Mouse (Mus musculus): ENCODE data around the gene Bcl2.
"Not testable (repeated sequence)": the region's sequence is repeated elsewhere in the genome, so short reads cannot be mapped to it uniquely, and the experiment has no call there.

Bcl2 gene

GRCm38 (mm10) chr1:106713621-106714529 is at the start of gene Bcl2:
Gene Bcl2, minus strand, starts transcription at chr1:106714274.
- DNase-seq, result peak; percentile 83

DNA sequence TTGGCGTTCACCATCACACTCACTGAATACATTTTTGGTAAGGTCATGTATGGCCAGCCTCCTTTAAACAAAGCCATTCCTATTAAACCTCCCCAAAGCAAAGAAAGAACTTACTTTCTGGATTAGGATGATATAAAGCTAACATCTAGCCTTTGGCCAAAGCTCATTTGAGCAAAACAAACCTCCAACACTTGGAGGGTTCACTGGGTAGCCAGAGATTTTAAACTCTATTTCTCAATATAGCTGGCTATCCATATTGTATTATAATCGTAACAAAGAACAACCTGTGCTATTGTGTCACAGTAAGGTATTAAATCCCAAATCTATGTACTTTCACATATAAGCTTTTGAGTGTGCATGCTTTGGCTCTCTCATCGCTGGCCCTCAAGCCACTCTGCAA is 46.7 kb upstream of the Bcl2 start:
- DNase-seq, result no peak

- peak; percentile 99 for DNase-seq
These were observed 45.7 kb upstream of the Bcl2 start, which contains the start of gene Kdsr for GRCm38 (mm10) chr1:106759572-106760435. Gene Kdsr, minus strand, starts transcription at chr1:106759727.

- peak; percentile 65 for DNase-seq
These were observed 44.9 kb upstream of the Bcl2 start for GRCm38 (mm10) chr1:106758734-106759571.

- peak; percentile 41 for DNase-seq
These were observed 42.6 kb upstream of the Bcl2 start for GRCm38 (mm10) chr1:106756633-106757032.

DNA sequence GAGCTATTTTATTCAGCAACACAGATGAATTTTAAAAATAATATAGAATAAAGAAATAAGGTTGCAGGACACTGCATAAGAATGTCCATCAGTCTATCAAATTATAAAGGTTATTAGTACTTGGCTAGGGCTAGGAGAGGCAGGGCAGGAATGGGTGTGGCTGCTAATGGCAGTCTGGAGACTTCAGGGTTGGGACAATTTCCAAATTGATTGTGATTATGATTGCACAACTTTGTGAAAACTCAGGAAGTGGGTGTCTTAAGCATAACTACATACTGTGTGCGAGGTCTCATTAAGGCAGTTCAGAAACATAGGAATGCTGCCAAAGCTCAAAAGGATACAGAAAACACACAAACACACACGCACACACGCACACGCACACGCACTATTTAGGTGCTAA is 37.9 kb upstream of the Bcl2 start:
- peak; percentile 37 for DNase-seq

DNA sequence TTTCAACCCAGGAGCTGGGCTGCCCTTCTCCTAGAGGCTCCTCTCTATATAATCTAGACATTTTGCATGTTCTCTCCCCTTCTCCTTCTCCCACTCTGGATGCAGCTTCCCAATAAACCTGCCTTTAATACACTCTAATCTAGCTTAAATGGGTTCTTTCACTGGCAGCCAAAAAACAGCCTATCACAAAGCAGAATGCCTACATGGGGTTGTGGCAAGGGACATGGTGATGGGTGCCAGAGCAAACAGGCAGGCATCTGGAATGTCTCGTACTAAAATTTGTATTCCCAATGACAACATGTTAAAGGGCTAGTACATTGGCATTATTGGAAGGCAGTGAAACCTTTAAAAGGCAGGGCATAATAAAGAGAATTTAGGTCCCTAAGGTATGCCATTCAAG is 36.6 kb upstream of the Bcl2 start:
- no peak for DNase-seq

GRCm38 (mm10) chr1:106748555-106749315 is 34.7 kb upstream of the Bcl2 start:
- no peak for DNase-seq

GRCm38 (mm10) chr1:106742980-106743379 is 28.9 kb upstream of the Bcl2 start:
- no peak for DNase-seq

- DNase-seq, result no peak
These were observed 26.7 kb upstream of the Bcl2 start for GRCm38 (mm10) chr1:106740735-106741134.

GRCm38 (mm10) chr1:106739810-106740209 is 25.7 kb upstream of the Bcl2 start:
- DNase-seq, result no peak

GRCm38 (mm10) chr1:106738092-106738491 is 24.0 kb upstream of the Bcl2 start:
- DNase-seq, result no peak

DNA sequence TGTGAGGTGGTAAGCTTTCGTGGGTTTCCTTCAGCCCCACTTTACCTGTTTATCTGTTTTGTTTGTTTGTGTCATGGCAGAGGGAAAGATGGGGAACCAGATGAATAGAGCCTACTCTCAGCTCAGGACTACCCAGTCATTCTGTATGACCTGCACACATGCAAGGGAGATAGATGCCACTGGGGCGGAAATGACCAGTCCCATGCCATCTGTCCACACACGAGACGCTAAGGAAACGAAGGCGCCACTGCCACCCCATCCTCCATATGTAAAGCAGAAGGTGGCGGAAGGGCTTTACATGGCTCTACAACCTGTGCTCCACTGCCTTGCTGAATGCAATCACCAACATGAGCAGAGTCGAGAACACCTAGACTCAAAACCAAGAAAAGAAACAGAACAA is 22.1 kb upstream of the Bcl2 start:
- DNase-seq, result no peak

DNA sequence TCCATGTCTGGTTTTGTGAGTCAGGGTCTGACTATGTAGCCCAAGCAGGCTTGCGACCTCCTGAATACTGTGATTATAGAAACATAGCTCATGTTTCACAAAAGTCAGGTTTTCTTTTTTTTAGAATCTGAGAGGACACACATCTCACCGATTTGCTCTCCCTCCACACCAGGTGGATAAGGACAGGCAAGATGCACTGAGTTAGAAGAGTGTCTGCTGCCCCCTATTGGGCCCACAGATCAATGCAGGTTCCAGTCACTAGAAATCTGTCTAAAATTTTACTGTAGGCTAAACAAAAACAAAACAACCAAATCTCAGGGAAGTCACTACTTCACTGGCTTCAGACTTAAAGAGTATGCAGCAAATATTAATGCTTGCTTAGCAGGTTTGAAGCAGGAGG is 21.5 kb upstream of the Bcl2 start:
- peak; percentile 48 for DNase-seq

GRCm38 (mm10) chr1:106722061-106722460 is 8.0 kb upstream of the Bcl2 start:
- DNase-seq, result no peak

DNA sequence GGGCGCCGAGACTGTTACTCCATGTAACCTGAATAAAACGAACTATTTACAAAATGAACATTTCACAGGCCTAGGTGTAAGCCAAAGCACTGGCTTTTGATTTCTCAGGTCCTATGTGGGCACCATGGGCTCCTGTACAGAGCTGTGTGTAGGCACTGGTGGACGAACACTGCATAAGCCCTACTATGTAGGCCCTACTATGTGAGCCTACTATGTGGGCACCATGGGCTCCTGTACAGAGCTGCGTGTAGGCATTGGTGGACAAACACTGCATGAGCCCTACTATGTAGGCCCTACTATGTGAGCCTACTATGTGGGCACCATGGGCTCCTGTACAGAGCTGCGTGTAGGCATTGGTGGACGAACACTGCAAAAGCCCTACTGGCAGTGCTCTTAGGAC is 3.7 kb upstream of the Bcl2 start:
- not testable (repeated sequence) for DNase-seq

- peak; percentile 89 for DNase-seq
These were observed 3.1 kb upstream of the Bcl2 start for GRCm38 (mm10) chr1:106717071-106717601.

DNA sequence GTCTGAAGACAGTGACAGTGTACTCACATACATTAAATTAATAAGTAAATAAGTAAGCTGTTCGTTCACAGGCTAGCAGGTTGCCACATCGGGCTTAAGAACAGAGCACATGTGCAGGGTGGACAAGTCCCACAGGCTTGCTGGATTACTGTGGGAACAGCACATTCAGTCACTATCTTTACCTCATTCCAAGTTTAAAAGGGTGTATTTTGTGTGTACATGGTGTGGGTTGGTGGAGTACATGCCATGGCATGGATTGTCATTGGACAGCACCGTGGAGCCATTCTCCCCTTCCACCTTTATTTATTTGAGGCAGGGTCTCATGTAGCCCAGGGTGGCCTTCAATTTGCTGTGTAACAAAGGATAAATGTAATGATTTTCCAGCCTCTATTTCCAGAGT is 2.1 kb upstream of the Bcl2 start:
- no peak for DNase-seq

DNA sequence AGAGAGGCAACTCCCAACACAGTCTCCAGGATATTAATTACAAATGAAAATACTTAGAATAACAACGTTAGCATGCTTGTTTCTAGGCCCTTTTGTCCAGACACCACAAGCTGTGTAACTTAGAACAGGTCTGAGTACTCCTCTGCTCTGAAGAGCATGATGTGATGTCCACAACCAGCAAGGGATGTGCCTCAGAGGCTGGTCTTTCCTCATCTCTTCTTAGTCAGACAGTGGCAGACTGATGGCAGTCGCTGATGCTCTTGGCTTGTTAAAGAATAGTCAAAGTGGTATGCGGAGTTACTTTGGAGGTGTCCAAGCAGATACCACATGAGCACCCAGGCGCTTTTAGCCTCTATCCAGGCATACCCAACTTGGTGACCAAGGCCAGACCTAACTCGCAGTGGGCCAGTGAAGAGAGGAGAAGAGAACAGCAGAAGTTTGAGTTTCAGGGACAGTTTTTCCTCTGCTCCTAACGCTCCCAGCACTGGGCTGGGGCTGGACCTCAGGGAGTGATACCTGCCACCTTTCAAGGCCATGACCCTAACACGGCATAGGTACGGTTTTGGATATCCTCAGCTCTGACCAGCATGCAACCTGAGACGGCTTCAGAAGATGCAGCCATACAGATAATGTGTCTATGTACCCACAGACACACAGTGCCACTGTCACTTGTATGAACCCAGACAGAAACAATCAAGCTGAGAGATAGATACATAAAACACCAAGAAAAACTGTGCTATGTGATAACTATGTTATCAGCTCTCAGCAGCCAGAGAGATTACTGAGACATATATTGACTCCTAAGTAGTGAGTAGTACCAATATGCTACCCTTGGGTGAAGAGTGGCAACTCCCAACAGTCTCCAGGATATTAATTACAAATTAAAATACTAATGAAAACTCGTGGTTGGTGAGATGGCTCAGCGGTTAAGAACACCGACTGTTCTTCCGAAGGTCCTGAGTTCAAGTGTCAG is 1.3 kb upstream of the Bcl2 start:
- no peak for DNase-seq

GRCm38 (mm10) chr1:106714530-106714981 is 482 bp upstream of the Bcl2 start:
- no peak for DNase-seq

Measured in lung, postnatal 10 days (tissue).